In genomic region chr13:23491990-23492389, GRCm38 (mm10) we compare ENCODE assay signal across 8 mouse cellular contexts. TPM values are rescaled to one million over a fixed set of nuclear protein-coding genes. Genes with fewer than 3 reads are reported as not detected.
A peak's percentile ranks its signal among the peaks of the same experiment; 100 is the strongest.
DNase-seq lines count a peak whose midpoint lies in the region; ATAC-seq and TF ChIP-seq lines count a peak whose summit lies in the region.

No protein-coding gene starts in this region.

- no peak for TF ChIP-seq EP300 in liver, embryonic 14.5 days (IDR thresholded peaks at IDR 0.05; ENCODE audit: low read depth)

- DNase-seq in adrenal gland, adult 2 months, result peak; percentile 23
- no peak for DNase-seq in adrenal gland, adult 18-20 months (ENCODE audit: low spot score in 2 of 2)
- DNase-seq in liver, embryonic 14.5 days (ENCODE audit: low read depth in 3 of 3, low spot score in 3 of 3), result no peak
- no peak for DNase-seq in cerebellum, postnatal 14 days
- DNase-seq in thymus, adult 2 months, result no peak

- no peak for TF ChIP-seq POLR2A in thymus, adult 2 months (IDR thresholded peaks at IDR 0.05; ENCODE audit: control insufficient read depth, extremely low read depth, insufficient read depth, low read length, poor library complexity)

- 2% methylated on average over 14 of the region's 14 CpGs for WGBS in forebrain, embryonic 15.5 days
- WGBS in liver, embryonic 14.5 days (ENCODE audit: insufficient replicate concordance), result 8% methylated on average over 14 of the region's 14 CpGs
- 37% methylated on average over 14 of the region's 14 CpGs for WGBS in thymus, adult 2 months

- peaks cover 75% of the 10 kb centered on the region for H3K4me1 ChIP-seq in E14TG2a.4 (replicated peaks; ENCODE audit: low read depth, low read length)
- peaks cover 6% of the 10 kb centered on the region for H3K4me1 ChIP-seq in forebrain, embryonic 15.5 days
- peaks cover 10 to 12% of the 10 kb centered on the region in 2 experiments for H3K4me1 ChIP-seq in liver, embryonic 14.5 days (replicated peaks; ENCODE audit: control insufficient read depth in 2 of 2, insufficient read depth in 2 of 2, low read length in 1 of 2)
- 0 out of 2 replicates have a peak, but pooled peaks cover 5% of the 10 kb centered on the region for H3K4me1 ChIP-seq in thymus, adult 2 months (replicated peaks; ENCODE audit: control insufficient read depth, insufficient read depth, low read length)

- no peak for ATAC-seq in forebrain, embryonic 15.5 days (replicated peaks)
- ATAC-seq in liver, embryonic 14.5 days (ENCODE audit: insufficient read depth), result no peak
- no peak for ATAC-seq in inflammation-experienced regulatory T-cells, adult 6 months

- H3K4me2 ChIP-seq in forebrain, embryonic 15.5 days (replicated peaks), result peak overlapping the region; percentile 38
- peak overlapping the region; percentile 70 for H3K4me2 ChIP-seq in liver, embryonic 14.5 days (ENCODE audit: low read depth)

- peak overlapping the region; percentile 41 for H3K4me3 ChIP-seq in E14TG2a.4 (replicated peaks; ENCODE audit: low read length)
- peak overlapping the region; percentile 28 for H3K4me3 ChIP-seq in forebrain, embryonic 15.5 days
- H3K4me3 ChIP-seq in liver, embryonic 14.5 days (ENCODE audit: insufficient read depth in 1 of 2, low read depth in 2 of 2, low read length in 2 of 2), result peak overlapping the region; percentile 42 to 62
- H3K4me3 ChIP-seq in thymus, adult 2 months (ENCODE audit: control insufficient read depth, insufficient read depth, low read length), result no peak overlapping the region

- peaks cover 10% of the 10 kb centered on the region for H3K27me3 ChIP-seq in E14TG2a.4 (ENCODE audit: insufficient read depth, low read length)
- no peaks in the 10 kb centered on the region for H3K27me3 ChIP-seq in forebrain, embryonic 15.5 days
- H3K27me3 ChIP-seq in liver, embryonic 14.5 days (ENCODE audit: control insufficient read depth, insufficient read depth, low read length), result no peaks in the 10 kb centered on the region
- H3K27me3 ChIP-seq in thymus, adult 2 months (ENCODE audit: control insufficient read depth, insufficient read depth, low read length), result no peaks in the 10 kb centered on the region

- no peak for TF ChIP-seq CTCF in E14TG2a.4 (conservative IDR thresholded peaks at IDR 0.05; ENCODE audit: low read length)
- no peak for TF ChIP-seq CTCF in liver, embryonic 14.5 days (IDR thresholded peaks at IDR 0.05; ENCODE audit: low read depth)
- no peak for TF ChIP-seq CTCF in thymus, adult 2 months (IDR thresholded peaks at IDR 0.05; ENCODE audit: borderline replicate concordance, control insufficient read depth, extremely low read depth, insufficient read depth, low read length, poor library complexity)

- H3K36me3 ChIP-seq in E14TG2a.4 (ENCODE audit: insufficient read depth, low read length), result no peaks in the 10 kb centered on the region
- H3K36me3 ChIP-seq in forebrain, embryonic 15.5 days, result no peaks in the 10 kb centered on the region
- no peaks in the 10 kb centered on the region for H3K36me3 ChIP-seq in liver, embryonic 14.5 days (replicated peaks; ENCODE audit: control insufficient read depth, insufficient read depth, low read depth)
- H3K36me3 ChIP-seq in thymus, adult 2 months (ENCODE audit: control insufficient read depth, insufficient read depth, low read length), result no peaks in the 10 kb centered on the region

- H3K27ac ChIP-seq in forebrain, embryonic 15.5 days (replicated peaks), result no peak overlapping the region
- H3K27ac ChIP-seq in liver, embryonic 14.5 days, result no peak overlapping the region
- H3K27ac ChIP-seq in thymus, adult 2 months (ENCODE audit: control insufficient read depth, insufficient read depth, low read length), result no peak overlapping the region

- no peaks in the 10 kb centered on the region for H3K9me3 ChIP-seq in E14TG2a.4 (ENCODE audit: low read length)
- no peaks in the 10 kb centered on the region for H3K9me3 ChIP-seq in forebrain, embryonic 15.5 days
- H3K9me3 ChIP-seq in liver, embryonic 14.5 days (ENCODE audit: control insufficient read depth, low read length), result no peaks in the 10 kb centered on the region

- 0 out of 2 replicates have a peak overlapping the region, but pooled peaks have one; percentile 29 for H3K9ac ChIP-seq in forebrain, embryonic 15.5 days (replicated peaks)
- 0 out of 2 replicates have a peak overlapping the region, but pooled peaks have one; percentile 32 for H3K9ac ChIP-seq in liver, embryonic 14.5 days (replicated peaks)

RNA-seq across cellular contexts. Expression of gene Btn2a2, which starts 3.3 kb away (rescaled TPM):
- not detected for total RNA-seq in adrenal gland, adult 2 months (2021)
- polyA plus RNA-seq in adrenal gland, adult 2 months (2012; rRNA removed), result not detected in 2 replicates
- not detected for total RNA-seq in adrenal gland, adult 18-20 months (2021)
- 0.11 TPM in 1 of 2 replicates, not detected in the other for polyA plus RNA-seq in forebrain, embryonic 15.5 days (2015; fragmentation: Nextera tagmentation; extraction: Ambion mirVana)
- 0.01 TPM in 1 of 2 replicates, not detected in the other for polyA plus RNA-seq in liver, embryonic 14.5 days (2012; rRNA removed)
- not detected in 2 replicates for polyA plus RNA-seq in liver, embryonic 14.5 days (2014; fragmentation: Nextera tagmentation; extraction: Ambion mirVana)
- not detected for polyA plus RNA-seq in inflammation-experienced regulatory T-cells, adult 6 months (2017; shearing (Covaris generic))
- 0.23 and 0.27 TPM in 2 replicates for polyA plus RNA-seq in thymus, adult 2 months (2012; rRNA removed)

RNA-seq across cellular contexts. Expression of gene Btn1a1, which starts 26.3 kb away (rescaled TPM):
- total RNA-seq in adrenal gland, adult 2 months (2021), result not detected
- polyA plus RNA-seq in adrenal gland, adult 2 months (2012; rRNA removed), result not detected in 2 replicates
- under 1 TPM in 1 of 2 experiments, not detected in 1; 0.10 TPM for total RNA-seq in adrenal gland, adult 18-20 months (2021)
- polyA plus RNA-seq in forebrain, embryonic 15.5 days (2015; fragmentation: Nextera tagmentation; extraction: Ambion mirVana), result 0.05 and 0.08 TPM in 2 replicates
- polyA plus RNA-seq in liver, embryonic 14.5 days (2012; rRNA removed), result 1.5 and 2.1 TPM in 2 replicates
- polyA plus RNA-seq in liver, embryonic 14.5 days (2014; fragmentation: Nextera tagmentation; extraction: Ambion mirVana), result 1.5 and 1.8 TPM in 2 replicates
- not detected for polyA plus RNA-seq in inflammation-experienced regulatory T-cells, adult 6 months (2017; shearing (Covaris generic))
- polyA plus RNA-seq in thymus, adult 2 months (2012; rRNA removed), result 0.05 and 0.15 TPM in 2 replicates

RNA-seq across cellular contexts. Expression of gene Hist1h4h, which starts 38.9 kb away (rescaled TPM):
- total RNA-seq in adrenal gland, adult 2 months (2021), result 100 to 1,000 TPM; 338 to 400 TPM
- polyA plus RNA-seq in adrenal gland, adult 2 months (2012; rRNA removed), result 20.2 and 33.8 TPM in 2 replicates
- 100 to 1,000 TPM; 400 to 445 TPM for total RNA-seq in adrenal gland, adult 18-20 months (2021)
- polyA plus RNA-seq in forebrain, embryonic 15.5 days (2015; fragmentation: Nextera tagmentation; extraction: Ambion mirVana), result 4.9 and 6.0 TPM in 2 replicates
- polyA plus RNA-seq in liver, embryonic 14.5 days (2012; rRNA removed), result 8.6 and 24.1 TPM in 2 replicates
- 5.3 and 6.1 TPM in 2 replicates for polyA plus RNA-seq in liver, embryonic 14.5 days (2014; fragmentation: Nextera tagmentation; extraction: Ambion mirVana)
- 1 to 10 TPM; 3.9 to 8.3 (median 7.0) TPM for polyA plus RNA-seq in inflammation-experienced regulatory T-cells, adult 6 months (2017; shearing (Covaris generic))
- polyA plus RNA-seq in thymus, adult 2 months (2012; rRNA removed), result 150 and 182 TPM in 2 replicates

RNA-seq across cellular contexts. Expression of gene Hist1h2af, which starts 41.7 kb away (rescaled TPM):
- total RNA-seq in adrenal gland, adult 2 months (2021), result 10 to 100 TPM; 17.9 to 20.0 TPM
- polyA plus RNA-seq in adrenal gland, adult 2 months (2012; rRNA removed), result 24.9 and 66.0 TPM in 2 replicates
- total RNA-seq in adrenal gland, adult 18-20 months (2021), result 10 to 100 TPM in 1 of 2 experiments, 1 to 10 TPM in 1; 8.5 to 12.6 TPM
- polyA plus RNA-seq in forebrain, embryonic 15.5 days (2015; fragmentation: Nextera tagmentation; extraction: Ambion mirVana), result 2.8 and 6.7 TPM in 2 replicates
- 375 and 609 TPM in 2 replicates for polyA plus RNA-seq in liver, embryonic 14.5 days (2012; rRNA removed)
- polyA plus RNA-seq in liver, embryonic 14.5 days (2014; fragmentation: Nextera tagmentation; extraction: Ambion mirVana), result 14.2 and 17.4 TPM in 2 replicates
- polyA plus RNA-seq in inflammation-experienced regulatory T-cells, adult 6 months (2017; shearing (Covaris generic)), result not detected
- 4,070 and 5,945 TPM in 2 replicates for polyA plus RNA-seq in thymus, adult 2 months (2012; rRNA removed)

RNA-seq across cellular contexts. Expression of gene Hist1h3g, which starts 43.2 kb away (rescaled TPM):
- 1 to 10 TPM; 2.2 to 7.1 TPM for total RNA-seq in adrenal gland, adult 2 months (2021)
- polyA plus RNA-seq in adrenal gland, adult 2 months (2012; rRNA removed), result 3.2 and 3.5 TPM in 2 replicates
- 1 to 10 TPM; 3.8 to 4.7 TPM for total RNA-seq in adrenal gland, adult 18-20 months (2021)
- 2.7 and 3.4 TPM in 2 replicates for polyA plus RNA-seq in forebrain, embryonic 15.5 days (2015; fragmentation: Nextera tagmentation; extraction: Ambion mirVana)
- polyA plus RNA-seq in liver, embryonic 14.5 days (2012; rRNA removed), result 48.1 and 52.5 TPM in 2 replicates
- 8.6 and 9.6 TPM in 2 replicates for polyA plus RNA-seq in liver, embryonic 14.5 days (2014; fragmentation: Nextera tagmentation; extraction: Ambion mirVana)
- 1 to 10 TPM in 1 of 3 experiments, not detected in 2; 1.5 TPM for polyA plus RNA-seq in inflammation-experienced regulatory T-cells, adult 6 months (2017; shearing (Covaris generic))
- 496 and 661 TPM in 2 replicates for polyA plus RNA-seq in thymus, adult 2 months (2012; rRNA removed)
